Mouse (Mus musculus): Measurements from ENCODE around the gene E2f2. TPM values are rescaled to one million over a fixed set of nuclear protein-coding genes. Genes with fewer than 3 reads are reported as not detected.

Gene E2f2
- total and polyA plus RNA-seq, 3 experiments: 0.65 to 5.3 (median 1.3) TPM

DNA sequence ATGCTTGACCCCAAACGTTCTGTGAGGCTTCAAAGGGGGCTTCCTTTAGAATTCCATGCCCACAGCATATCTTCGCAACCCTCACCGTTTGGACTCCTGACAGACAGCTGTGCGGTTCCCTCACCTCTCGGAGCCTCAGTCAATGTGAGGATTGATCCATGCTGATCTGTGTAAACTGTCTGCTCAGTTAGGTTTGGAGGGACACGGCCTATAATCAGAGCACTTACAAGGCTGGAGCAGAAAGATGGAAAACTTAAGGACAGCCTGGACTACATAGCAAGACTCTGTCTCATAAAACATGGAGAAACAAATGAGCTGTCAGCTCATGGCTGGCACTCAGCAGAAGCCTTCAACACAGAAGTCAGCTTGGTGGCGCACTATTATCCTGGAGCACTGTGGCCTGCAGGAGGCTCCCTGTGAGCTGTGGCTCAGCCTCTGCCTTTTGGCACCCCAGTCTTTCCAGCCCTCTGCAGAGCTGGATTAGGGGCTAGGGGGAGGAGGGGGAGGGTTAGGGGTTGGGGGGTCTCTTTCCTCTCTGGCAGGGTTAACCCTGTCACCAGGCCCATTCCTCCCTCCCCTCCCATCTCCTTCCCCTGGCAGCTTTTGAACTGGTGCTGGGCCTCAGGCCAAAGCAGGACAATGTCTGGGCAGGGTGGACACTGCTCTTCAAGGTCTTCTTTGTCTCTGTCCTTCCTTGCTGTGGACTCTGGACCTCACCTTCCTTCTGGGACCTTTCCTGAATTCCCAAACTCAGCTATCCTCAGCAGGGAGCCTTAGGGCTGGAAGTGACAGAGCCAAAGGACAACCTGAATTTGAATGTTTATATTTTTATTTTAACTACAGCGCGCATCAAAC, 36.1 kb upstream of the E2f2 start:
- H3K4me3 ChIP-seq: no peak overlapping the region
- intact Hi-C loops (cut with DNase I): no loop called here
- peak; percentile 53 to 55 for DNase-seq

DNA sequence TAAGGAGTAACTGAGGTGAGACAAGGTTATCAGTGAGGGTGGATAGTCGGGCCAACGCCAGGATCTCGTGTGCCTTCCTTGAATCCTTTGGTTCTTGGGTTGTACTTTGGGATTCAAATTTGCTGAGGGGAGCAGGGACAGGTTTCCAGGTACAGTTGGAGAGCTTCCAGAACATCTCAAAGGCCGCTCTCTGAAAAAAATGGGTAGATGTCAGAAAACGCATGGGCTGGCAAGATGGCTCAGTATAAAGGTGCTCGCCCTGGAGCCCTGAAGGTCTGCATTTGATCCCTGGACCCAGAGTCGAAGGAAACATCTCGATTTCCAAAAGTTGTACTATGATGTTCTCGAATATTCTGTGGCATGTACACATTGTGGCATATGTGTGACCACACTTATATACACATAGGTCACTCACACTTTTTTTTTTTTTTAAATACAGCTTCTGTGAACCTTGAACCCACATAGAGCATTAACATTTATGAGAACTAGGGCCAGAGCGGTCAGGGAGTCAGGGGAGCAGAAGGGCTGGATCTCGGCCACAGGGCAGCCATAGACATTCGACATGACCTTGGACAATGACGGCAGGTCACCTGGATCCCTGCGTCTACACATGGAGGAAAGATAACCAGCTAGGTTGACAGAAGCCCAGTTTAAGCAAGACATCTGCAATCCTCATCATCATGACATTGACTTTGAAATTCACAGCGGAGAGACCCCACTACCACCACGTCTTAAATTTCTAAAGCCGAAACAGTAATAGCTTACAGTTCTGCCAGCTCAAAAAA, 32.7 kb upstream of the E2f2 start:
- H3K79me2 ChIP-seq (replicated peaks; ENCODE audit: control insufficient read depth, insufficient read depth, low read length): no peaks in the 10 kb centered on the region
- peak overlapping the region; percentile 99 for H3K27ac ChIP-seq
- H3K4me3 ChIP-seq: peak overlapping the region; percentile 30; the same call in 1 of the 2 replicates
- no peaks in the 10 kb centered on the region for H3K27me3 ChIP-seq (ENCODE audit: control insufficient read depth, insufficient read depth, low read length)
- no peak overlapping the region; the same call in 1 of the 2 replicates for H3K9ac ChIP-seq (ENCODE audit: low read depth, low read length)
- no peaks in the 10 kb centered on the region; the same call in 1 of the 2 replicates for H3K36me3 ChIP-seq (ENCODE audit: control insufficient read depth, insufficient read depth, low read length)
- intact Hi-C loops (cut with DNase I): loop anchor here (5.0 kb wide), 2 partner anchors 143 to 323 kb away; partner anchors contain the start of genes 6030445D17Rik and Zfp46
- TF ChIP-seq CTCF (IDR thresholded peaks at IDR 0.05): no peak
- TF ChIP-seq EP300 (IDR thresholded peaks at IDR 0.05; ENCODE audit: insufficient read depth, low read depth, low read length): no peak
- no peak for TF ChIP-seq POLR2A (IDR thresholded peaks at IDR 0.05; ENCODE audit: insufficient read depth, low read depth, low read length)
- WGBS: 51% methylated on average over 17 of the region's 17 CpGs
- peaks cover 25% of the 10 kb centered on the region for H3K4me1 ChIP-seq (ENCODE audit: control insufficient read depth, insufficient read depth, low read length)
- DNase-seq: peak; percentile 52 to 53

More for the DNA sequence above, 36.1 kb upstream of the E2f2 start:
- Histone ChIP-seq H3K27me3 (ENCODE audit: control insufficient read depth, insufficient read depth, low read length) (no peaks in the 10 kb centered on the region), H3K27ac (peak overlapping the region; percentile 95), H3K79me2 (replicated peaks; ENCODE audit: control insufficient read depth, insufficient read depth, low read length) (no peaks in the 10 kb centered on the region), H3K9ac (ENCODE audit: low read depth, low read length) (0 out of 2 replicates have a peak overlapping the region, but pooled peaks have one; percentile 8), H3K4me1 (ENCODE audit: control insufficient read depth, insufficient read depth, low read length) (peaks cover 25% of the 10 kb centered on the region), H3K36me3 (ENCODE audit: control insufficient read depth, insufficient read depth, low read length) (no peaks in the 10 kb centered on the region)
- 66% methylated on average over 9 of the region's 9 CpGs for WGBS
- peak; percentile 53 for TF ChIP-seq CTCF (IDR thresholded peaks at IDR 0.05)
- no peak for TF ChIP-seq POLR2A (IDR thresholded peaks at IDR 0.05; ENCODE audit: insufficient read depth, low read depth, low read length)
- 0 out of 2 replicates have a peak, but pooled peaks have one; percentile 26 for TF ChIP-seq EP300 (IDR thresholded peaks at IDR 0.05; ENCODE audit: insufficient read depth, low read depth, low read length)

DNA sequence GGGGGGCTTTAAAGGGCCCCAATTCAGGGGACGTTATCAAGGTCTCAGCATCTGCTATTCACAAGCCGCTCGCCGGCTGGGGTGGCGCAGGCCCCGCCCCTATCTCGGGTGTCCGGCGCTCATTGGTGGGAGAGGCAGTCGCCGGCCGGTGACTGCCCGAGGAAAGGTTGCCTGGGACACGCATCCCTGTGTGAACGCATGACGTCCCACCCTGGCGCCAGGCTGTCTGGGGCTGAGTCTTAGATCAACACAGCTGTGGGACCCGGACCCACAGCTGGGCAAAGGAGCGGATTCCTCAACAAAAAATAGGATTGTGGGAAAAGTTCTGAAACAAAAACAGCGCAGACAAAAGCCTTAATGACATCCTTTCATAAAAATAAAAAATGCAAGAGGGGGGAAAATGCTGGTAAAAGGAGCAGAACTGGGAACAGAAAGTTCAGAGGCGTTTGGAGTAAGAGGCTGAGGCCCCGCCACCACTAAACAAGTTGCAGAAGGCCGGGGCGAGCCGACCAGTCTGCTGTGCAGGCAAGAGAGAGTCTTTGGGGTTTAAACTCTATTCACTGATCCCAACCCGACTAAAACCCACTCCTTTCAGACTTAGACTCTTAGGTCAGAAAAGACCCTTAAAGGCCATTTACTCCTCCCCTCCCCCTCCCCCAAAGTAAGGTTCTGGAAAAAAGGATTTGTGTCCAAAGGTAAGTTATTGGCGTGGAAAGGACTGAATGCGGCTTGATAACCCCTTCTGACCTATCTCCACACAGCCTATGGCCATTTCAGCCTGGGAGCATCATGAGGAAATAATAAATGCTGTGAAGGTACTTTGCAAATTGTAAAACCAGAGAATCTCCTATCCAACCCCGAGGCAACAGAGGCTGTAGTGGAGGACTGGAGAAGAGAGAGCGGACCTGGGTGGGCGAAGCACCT, 31.6 kb upstream of the E2f2 start:
- H3K4me3 ChIP-seq: peak overlapping the region; percentile 36
- TF ChIP-seq CTCF (IDR thresholded peaks at IDR 0.05) (peak; percentile 64), POLR2A (IDR thresholded peaks at IDR 0.05; ENCODE audit: insufficient read depth, low read depth, low read length) (peak; percentile 79), EP300 (IDR thresholded peaks at IDR 0.05; ENCODE audit: insufficient read depth, low read depth, low read length) (peak; percentile 99)
- H3K9ac ChIP-seq (ENCODE audit: low read depth, low read length): peak overlapping the region; percentile 64
- no peaks in the 10 kb centered on the region for H3K27me3 ChIP-seq (ENCODE audit: control insufficient read depth, insufficient read depth, low read length)
- H3K27ac ChIP-seq: peak overlapping the region; percentile 99
- DNase-seq: peak; percentile 94 to 97
- H3K79me2 ChIP-seq (replicated peaks; ENCODE audit: control insufficient read depth, insufficient read depth, low read length): no peaks in the 10 kb centered on the region
- peaks cover under 1% of the 10 kb centered on the region; the same call in 1 of the 2 replicates for H3K36me3 ChIP-seq (ENCODE audit: control insufficient read depth, insufficient read depth, low read length)
- WGBS: 11% methylated on average over 31 of the region's 31 CpGs
- intact Hi-C loops (cut with DNase I): loop anchor here (5.0 kb wide), 2 partner anchors 142 to 322 kb away; partner anchors contain the start of genes 6030445D17Rik and Zfp46
- peaks cover 22% of the 10 kb centered on the region for H3K4me1 ChIP-seq (ENCODE audit: control insufficient read depth, insufficient read depth, low read length)

DNA sequence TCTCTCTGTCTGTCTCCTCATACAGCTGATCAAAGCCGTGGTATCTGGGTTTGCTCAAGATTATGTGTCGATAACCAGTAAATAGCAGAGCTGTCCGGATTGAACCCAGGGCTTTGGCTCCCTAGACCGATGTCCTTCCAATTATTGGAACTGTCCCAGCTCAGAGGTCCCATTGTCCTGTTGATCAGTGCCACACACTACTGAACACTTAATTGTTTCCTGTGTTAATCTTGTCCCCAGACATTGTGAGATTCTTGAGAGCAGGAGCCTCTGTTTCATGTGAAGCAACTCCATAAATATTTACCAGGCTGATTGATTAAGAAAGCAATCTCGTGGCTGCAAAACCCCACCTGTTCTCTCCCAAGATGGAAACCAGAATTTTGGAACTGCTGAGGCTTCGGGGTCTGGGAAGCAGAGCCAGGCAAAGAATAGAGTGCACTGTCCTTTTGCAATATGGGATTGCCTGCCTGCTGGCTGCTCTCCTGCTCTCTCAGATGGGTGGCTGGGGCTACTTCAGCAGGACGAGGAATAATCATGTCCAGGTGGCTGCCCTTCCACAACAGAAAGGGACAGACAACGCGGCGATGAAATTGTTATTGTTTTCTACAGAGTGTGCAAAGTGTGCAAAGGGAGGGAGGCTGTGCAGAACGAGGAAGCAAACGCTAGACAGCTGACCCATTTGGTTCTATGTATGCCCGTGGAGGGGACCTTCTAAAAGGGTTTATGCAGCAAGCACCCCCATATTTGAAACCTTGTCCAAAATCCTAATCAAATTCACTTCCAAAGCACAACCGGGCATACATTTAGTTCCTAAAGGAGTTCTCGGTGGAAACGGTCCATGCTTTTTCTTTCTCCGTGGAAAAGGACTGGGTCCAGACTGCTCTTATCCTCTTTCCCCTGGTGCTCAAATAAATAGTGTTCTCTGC, 29.7 kb upstream of the E2f2 start:
- 11% methylated on average over 17 of the region's 17 CpGs for WGBS
- peaks cover 3% of the 10 kb centered on the region for H3K36me3 ChIP-seq (ENCODE audit: control insufficient read depth, insufficient read depth, low read length)
- H3K4me3 ChIP-seq: peak overlapping the region; percentile 80
- TF ChIP-seq POLR2A (IDR thresholded peaks at IDR 0.05; ENCODE audit: insufficient read depth, low read depth, low read length) (peak; percentile 36; the same call in 1 of the 2 replicates), CTCF (IDR thresholded peaks at IDR 0.05) (no peak), EP300 (IDR thresholded peaks at IDR 0.05; ENCODE audit: insufficient read depth, low read depth, low read length) (0 out of 2 replicates have a peak, but pooled peaks have one; percentile 30)
- peak; percentile 50 to 62 for DNase-seq
- peaks cover 17% of the 10 kb centered on the region for H3K4me1 ChIP-seq (ENCODE audit: control insufficient read depth, insufficient read depth, low read length)
- peak overlapping the region; percentile 76 for H3K9ac ChIP-seq (ENCODE audit: low read depth, low read length)
- H3K27me3 ChIP-seq (ENCODE audit: control insufficient read depth, insufficient read depth, low read length): no peaks in the 10 kb centered on the region
- intact Hi-C loops (cut with DNase I): loop anchor here (5.0 kb wide), 2 partner anchors 140 to 320 kb away; partner anchors contain the start of genes 6030445D17Rik and Zfp46
- peak overlapping the region; percentile 99 for H3K27ac ChIP-seq
- no peaks in the 10 kb centered on the region for H3K79me2 ChIP-seq (replicated peaks; ENCODE audit: control insufficient read depth, insufficient read depth, low read length)
